Mouse (Mus musculus) adrenal gland, postnatal 25 days (tissue): Measurements from ENCODE around the gene Zfp120. TPM values are rescaled to one million over a fixed set of nuclear protein-coding genes. Genes with fewer than 3 reads are reported as not detected.
A peak's percentile ranks its signal among the peaks of the same experiment; 100 is the strongest.
"Not testable (repeated sequence)": the region's sequence is repeated elsewhere in the genome, so short reads cannot be mapped to it uniquely, and the experiment has no call there.

ENCODE experiments used
- DNase-seq: peaks from one replicate; pipeline ENCODE4 v3.0.0; 2021; ENCODE audit warnings: mixed read lengths
- long read RNA-seq: library from polyadenylated mRNA; stranded (forward); transcript quantifications from one replicate; pipeline ENCODE4 v2.0.0, GENCODE M21; 2021
- total RNA-seq: library from RNA; stranded (reverse); gene quantifications from 2 replicates; pipeline ENCODE4 v1.2.3, GENCODE M21; 2021

The Zfp120 gene
- 8.2 and 8.8 TPM in 2 replicates for total RNA-seq
- long read RNA-seq, full-length matches to known transcripts: 12 of 14 reads
- long read RNA-seq, partial matches to known transcripts: 0 of 14 reads
- long read RNA-seq, other reads (novel, unspliced or antisense): 2 of 14 reads

DNA sequence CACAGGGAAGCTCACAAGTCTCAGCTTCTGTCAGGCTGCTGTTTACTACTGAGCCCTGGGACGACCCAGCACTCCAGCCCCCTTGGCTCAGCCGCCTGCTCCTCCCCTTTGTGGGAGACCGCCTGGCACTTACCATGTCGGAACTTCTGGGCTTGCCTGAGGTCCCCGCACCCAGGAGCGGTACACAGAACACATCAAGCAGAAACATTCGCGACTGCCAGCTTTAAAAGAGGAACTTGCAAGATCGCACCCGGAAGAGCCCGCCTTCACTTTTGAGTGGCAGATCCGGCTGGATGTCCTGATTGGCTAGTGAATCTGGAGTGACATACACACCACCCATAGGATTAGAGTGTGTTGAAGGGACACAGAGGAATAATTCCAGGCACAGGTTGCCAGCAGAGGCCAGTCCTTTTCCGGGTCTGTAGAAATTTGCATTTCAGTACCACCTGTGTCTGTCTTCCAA, at the start of gene Zfp120:
TSS of gene Zfp120 (minus strand) at position 274 of the 463 bp plus-strand sequence.
- peak; percentile 67 for DNase-seq

DNA sequence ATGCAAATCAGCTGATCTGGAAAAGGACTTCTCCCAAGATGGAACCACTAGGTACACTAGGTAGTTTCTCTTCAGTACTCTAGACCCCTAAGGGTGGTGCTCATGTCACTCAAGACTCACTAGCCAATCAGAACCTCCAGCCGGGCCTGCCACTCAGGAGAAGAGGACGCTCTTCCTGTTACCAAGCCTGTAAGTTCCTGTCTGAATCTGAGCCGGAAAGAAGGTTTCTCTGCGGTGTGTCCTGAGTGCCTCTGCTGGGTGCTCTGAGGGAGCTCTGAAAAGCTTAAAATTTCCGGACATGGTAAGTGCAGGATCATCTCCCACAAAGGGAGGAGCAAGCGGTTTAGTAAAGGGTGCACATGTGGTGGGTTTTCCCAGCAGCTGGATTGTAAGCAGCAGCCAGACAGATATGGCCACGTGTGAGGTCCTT, 45.1 kb upstream of the Zfp120 start, which contains the start of gene Gm14139:
TSS of gene Gm14139 (plus strand) at position 186 of the 430 bp plus-strand sequence.
- DNase-seq: not testable (repeated sequence)

DNA sequence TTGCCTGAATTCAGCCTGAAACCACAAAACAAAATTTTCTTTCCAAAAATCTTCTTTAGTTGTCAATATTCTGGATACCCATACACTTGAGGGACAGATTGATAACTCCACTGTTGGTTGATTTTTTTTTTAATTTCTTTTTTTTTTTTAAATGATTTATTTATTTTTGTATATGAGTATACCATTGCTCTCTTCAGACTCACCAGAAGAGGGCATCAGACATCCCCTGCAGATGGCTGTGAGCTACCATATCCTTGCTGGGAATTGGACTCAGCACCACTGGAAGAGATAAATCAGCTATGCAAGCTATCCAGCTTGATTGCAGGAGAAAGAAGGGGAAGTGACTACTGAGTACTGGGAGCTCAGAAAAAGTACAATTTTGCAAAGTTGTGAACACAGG, 44.5 kb upstream of the Zfp120 start:
- not testable (repeated sequence) for DNase-seq

DNA sequence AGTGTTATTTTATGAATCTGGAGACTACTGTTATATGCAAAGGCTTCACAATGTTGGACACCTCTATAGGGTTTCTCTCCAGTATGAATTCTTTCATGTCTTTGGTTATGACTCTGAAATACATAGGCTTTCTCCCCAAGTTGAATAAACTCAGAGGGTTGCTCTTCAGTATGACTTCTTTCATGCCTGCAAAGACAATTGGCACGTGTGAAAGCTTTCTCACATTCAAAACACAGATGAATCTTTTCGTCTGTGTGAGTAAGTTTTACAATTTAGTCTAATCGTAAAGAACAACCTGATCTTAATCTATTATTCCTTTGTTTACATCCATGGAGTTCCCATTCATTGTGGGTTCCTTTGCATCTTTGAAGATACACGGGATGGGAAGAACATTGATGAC, 43.1 kb upstream of the Zfp120 start, which contains the start of gene Gm10770:
TSS of gene Gm10770 (minus strand) at position 101 of the 400 bp plus-strand sequence.
- not testable (repeated sequence) for DNase-seq

DNA sequence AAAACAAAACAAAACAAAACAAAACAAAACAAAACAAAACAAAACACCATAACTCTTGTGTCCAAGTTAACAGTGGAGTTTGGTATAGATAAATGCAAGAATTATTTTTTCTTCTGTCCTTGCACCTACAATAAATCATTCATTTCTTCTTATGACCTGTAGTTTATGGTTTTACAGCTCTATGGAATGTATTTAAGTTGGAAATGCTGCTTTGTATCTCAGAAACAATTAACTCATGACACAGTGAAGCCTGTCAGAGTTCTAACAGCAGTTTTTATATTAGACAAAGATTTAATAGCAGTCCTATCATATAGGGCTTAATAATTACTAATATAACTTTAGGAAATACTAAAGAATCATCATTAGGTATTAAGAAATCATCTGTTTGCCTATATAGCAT, 37.3 kb upstream of the Zfp120 start:
- no peak for DNase-seq

DNA sequence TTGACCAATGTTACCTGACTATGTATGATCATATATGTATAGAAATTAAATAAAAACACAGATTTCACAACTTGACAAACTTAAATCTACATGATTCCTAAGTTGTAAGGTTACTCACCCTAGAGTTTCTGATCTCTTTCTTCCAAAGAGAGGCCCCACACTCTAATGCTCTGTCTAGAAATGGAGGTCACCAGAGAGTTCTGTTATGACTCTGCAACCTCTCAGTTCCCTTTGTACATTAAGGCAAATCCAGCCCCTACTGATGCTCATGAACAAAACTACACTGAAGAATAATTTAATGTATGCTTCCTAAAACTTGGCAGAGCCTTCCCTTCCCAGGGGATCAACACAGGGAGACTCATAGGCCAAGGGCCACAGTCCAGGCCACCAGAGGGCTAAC, 30.2 kb upstream of the Zfp120 start:
- no peak for DNase-seq

DNA sequence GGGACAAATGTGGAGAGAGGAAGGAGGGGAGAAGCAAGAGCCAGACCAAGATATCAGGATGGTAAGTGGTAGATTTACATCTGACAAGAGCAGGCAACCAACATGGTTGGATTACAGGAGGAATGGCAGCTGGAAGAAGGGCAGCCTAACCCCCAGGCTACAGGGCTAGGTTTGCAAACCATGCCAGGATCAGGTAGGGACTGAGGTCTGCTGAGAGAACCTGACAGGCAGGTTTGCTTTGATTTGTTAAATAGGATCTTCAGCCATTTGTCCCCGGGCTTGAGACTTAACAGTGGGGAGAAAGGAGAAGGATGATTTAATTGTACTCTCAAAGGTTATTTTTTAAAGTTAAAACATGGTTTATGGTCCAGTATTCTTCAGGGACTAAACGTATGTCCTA, 3.7 kb downstream of the Zfp120 start:
- no peak for DNase-seq

DNA sequence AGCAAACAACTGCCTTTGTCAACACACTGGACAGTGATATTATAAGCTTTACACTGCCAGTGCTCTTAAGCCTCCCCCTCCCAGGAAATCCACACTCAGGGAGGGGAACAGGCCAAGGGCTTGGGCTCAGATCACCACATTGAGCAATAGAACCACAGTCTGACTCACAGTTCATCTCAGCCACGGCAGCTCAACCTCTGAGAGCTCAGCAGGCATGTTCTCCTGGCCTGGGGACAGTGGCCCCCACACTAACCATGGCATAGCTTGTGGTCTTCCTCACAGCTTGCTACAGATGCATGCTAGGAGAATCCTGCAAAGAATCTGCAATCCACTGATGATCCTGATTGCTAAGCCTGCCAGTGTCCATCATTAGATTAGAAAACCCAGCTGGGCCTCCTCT, 4.5 kb downstream of the Zfp120 start:
- not testable (repeated sequence) for DNase-seq

DNA sequence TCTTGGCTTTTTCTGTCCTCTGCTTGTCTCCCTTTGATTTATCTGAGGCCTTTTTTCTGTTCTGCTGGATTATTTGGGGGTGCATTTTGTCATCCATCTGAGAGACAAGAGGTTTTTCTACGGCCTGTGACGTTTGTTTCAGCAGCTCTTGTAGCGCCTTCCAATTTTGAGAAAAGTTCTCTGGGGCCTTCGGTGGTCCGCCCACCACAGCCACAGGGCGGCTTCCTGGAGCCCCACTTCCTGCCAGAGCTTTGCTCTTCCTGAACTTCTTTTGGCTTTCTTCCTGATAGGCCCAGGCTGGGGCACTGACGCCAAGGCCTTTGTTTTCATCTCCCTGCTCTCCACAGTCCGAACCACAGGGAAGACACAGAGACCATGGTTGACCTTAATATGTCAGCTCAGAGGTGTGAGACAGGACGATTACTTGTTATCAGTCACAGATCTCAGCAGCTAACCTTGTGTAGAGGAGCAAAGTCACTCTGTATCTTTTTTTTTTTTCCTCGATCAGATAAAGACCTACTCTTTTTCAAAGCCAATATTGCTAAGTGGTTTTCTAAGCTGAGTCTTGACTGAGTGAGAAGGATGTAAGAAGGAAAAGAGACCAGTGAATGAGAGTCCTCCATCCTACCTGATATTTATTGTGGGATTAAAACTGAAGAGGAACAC, 25.1 kb downstream of the Zfp120 start:
- DNase-seq: no peak

DNA sequence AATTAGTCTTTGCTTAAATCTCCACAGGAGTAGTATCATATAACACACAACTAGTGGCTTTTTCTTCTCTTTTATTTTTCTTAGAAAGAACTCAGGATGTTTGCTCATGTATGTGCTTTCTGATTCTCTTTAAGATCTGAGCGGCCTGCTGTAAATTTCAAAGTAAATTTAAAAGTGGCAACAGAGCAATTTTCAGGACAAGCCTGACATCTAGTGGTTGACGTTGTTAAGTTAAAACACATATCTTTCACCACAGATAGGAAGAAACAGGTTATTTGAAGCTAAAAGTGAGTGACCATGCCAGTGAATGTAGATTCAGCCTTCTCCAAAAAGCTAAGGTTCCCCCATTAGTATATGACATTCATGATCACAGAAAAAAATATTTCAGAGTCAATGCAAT, 36.9 kb downstream of the Zfp120 start:
- not testable (repeated sequence) for DNase-seq

Other genes with a start within 250 kb of the Zfp120 start
- not detected in 2 replicates for gene Gm10770, start 43.0 kb upstream of the Zfp120 start, total RNA-seq
- 0.67 TPM in 1 of 2 replicates, not detected in the other for gene Gm14139, start 45.0 kb upstream of the Zfp120 start, total RNA-seq
- gene Zfp937, start 81.4 kb upstream of the Zfp120 start, total RNA-seq: 9.1 and 10.3 TPM in 2 replicates
- gene Gm21994, start 118.9 kb upstream of the Zfp120 start, total RNA-seq: 8.2 and 9.8 TPM in 2 replicates
- 0.61 and 0.62 TPM in 2 replicates for gene Gm14124, start 120.8 kb upstream of the Zfp120 start, total RNA-seq
- 4.3 and 5.7 TPM in 2 replicates for gene Gm10130, start 187.0 kb upstream of the Zfp120 start, total RNA-seq
- gene 3300002I08Rik, start 226.1 kb upstream of the Zfp120 start, total RNA-seq: 9.0 and 9.8 TPM in 2 replicates